Mouse (Mus musculus): Measurements from ENCODE around the gene Nav2. TPM values are rescaled to one million over a fixed set of nuclear protein-coding genes. Genes with fewer than 3 reads are reported as not detected.

Gene Nav2
- total and polyA plus RNA-seq, 3 experiments: under 0.01 TPM; not detected in 2

DNA sequence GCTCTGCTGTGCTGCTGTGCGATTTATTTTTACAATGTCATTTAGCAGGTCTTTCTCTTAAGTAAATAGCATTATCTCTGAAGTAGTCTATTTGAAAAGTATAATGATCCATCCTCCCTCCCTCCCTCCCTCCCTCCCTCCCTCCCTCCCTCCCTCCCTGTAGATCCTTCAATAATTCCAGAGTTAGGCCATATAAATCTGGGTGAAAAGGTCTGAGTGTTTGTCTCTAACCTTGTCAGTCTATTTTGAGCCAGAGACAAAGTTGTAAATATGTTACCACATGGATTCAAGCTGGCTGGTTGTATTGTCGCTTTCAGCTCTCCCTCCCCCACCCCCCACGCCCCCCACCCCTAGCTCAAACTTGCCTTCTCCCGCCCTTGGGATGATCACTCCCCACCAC lies 619.4 kb downstream of the Nav2 start:
- dilution Hi-C loops (cut with MboI; ENCODE audit: extremely low pct_ligation_motif_present, extremely low pct_unique_long_range_greater_than_20kb, low sequenced_read_pairs): no loop called here
- TF ChIP-seq MXI1 (IDR thresholded peaks at IDR 0.05; ENCODE audit: low read depth, low read length) (no peak), IRF4 (IDR thresholded peaks at IDR 0.05; ENCODE audit: low read depth, low read length) (no peak), USF2 (conservative IDR thresholded peaks at IDR 0.05; ENCODE audit: low read depth, low read length) (no peak), MAFK (IDR thresholded peaks at IDR 0.05; ENCODE audit: insufficient replicate concordance, low read length) (no peak), POLR2A (IDR thresholded peaks at IDR 0.05; ENCODE audit: low read depth, low read length) (no peak), UBTF (IDR thresholded peaks at IDR 0.05; ENCODE audit: low read depth, low read length) (no peak), KAT2A (IDR thresholded peaks at IDR 0.05; ENCODE audit: insufficient replicate concordance, low read length) (no peak), ZNF384 (IDR thresholded peaks at IDR 0.05; ENCODE audit: low read depth, low read length) (no peak), ETS1 (conservative IDR thresholded peaks at IDR 0.05; ENCODE audit: low read depth, low read length) (no peak)
- H3K36me3 ChIP-seq (replicated peaks in 1 of 2; ENCODE audit: control insufficient read depth in 1 of 2, insufficient read depth in 1 of 2, low read length in 1 of 2): no peaks in the 10 kb centered on the region
- H3K9me3 ChIP-seq (replicated peaks; ENCODE audit: low read length): no peaks in the 10 kb centered on the region
- in situ Hi-C loops (cut with MboI; ENCODE audit: low pct_ligation_motif_present, low pct_unique_long_range_greater_than_20kb, low sequenced_read_pairs): no loop called here
- no peak overlapping the region for H3K4me3 ChIP-seq (replicated peaks in 1 of 3; ENCODE audit: low read depth in 2 of 3, low read length in 2 of 3, poor library complexity in 1 of 3)
- peaks cover 0 to 15% of the 10 kb centered on the region in 2 experiments; a peak in 2 of 4 replicates for H3K4me1 ChIP-seq (ENCODE audit: control insufficient read depth in 1 of 2, insufficient read depth in 2 of 2)
- H3K27me3 ChIP-seq (replicated peaks): peaks cover 11% of the 10 kb centered on the region
- no peak overlapping the region for H3K27ac ChIP-seq (ENCODE audit: insufficient read depth, low read depth)
- no peak overlapping the region for H3K9ac ChIP-seq (ENCODE audit: insufficient read depth, low read depth)
- H3K79me2 ChIP-seq (replicated peaks; ENCODE audit: control insufficient read depth, extremely low read depth, insufficient read depth, poor library complexity, severe bottlenecking): no peaks in the 10 kb centered on the region
- no peak for DNase-seq (ENCODE audit: extremely low read depth)
- H3K4me2 ChIP-seq (ENCODE audit: insufficient read depth, low read depth, poor library complexity, severe bottlenecking): no peak overlapping the region

DNA sequence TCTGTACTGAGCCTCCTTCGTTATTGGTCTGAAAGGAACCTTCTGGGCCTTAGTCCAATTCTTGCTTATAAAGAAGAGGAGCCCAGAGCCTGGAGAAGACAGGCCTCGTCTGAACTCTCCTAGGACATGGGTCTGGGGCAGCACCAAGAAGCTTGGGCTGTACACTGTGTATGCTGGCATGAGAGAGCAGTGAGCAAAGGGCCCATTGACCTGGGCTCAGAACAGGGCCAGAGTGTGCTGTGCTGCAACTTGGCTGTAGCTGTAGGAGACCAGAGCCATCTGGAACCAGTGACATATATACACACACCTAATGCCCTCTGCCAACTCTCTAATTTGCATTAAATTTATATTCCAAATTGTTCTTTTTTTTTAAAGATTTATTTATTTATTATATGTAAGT lies 621.0 kb downstream of the Nav2 start:
- dilution Hi-C loops (cut with MboI; ENCODE audit: extremely low pct_ligation_motif_present, extremely low pct_unique_long_range_greater_than_20kb, low sequenced_read_pairs): no loop called here
- TF ChIP-seq JUN (IDR thresholded peaks at IDR 0.05; ENCODE audit: insufficient read depth, low read depth, low read length) (no peak), IRF4 (IDR thresholded peaks at IDR 0.05; ENCODE audit: low read depth, low read length) (no peak), SMC3 (IDR thresholded peaks at IDR 0.05; ENCODE audit: low read depth, low read length) (no peak), ZMIZ1 (IDR thresholded peaks at IDR 0.05; ENCODE audit: low read depth, low read length) (no peak), ELF1 (IDR thresholded peaks at IDR 0.05; ENCODE audit: low read depth, low read length) (no peak), GABPA (IDR thresholded peaks at IDR 0.05; ENCODE audit: insufficient replicate concordance, low read depth, low read length) (no peak), ETS1 (conservative IDR thresholded peaks at IDR 0.05; ENCODE audit: low read depth, low read length) (no peak), ZC3H11A (IDR thresholded peaks at IDR 0.05; ENCODE audit: low read depth, low read length) (no peak), MYC (IDR thresholded peaks at IDR 0.05; ENCODE audit: low read depth, low read length) (no peak), JUND (conservative IDR thresholded peaks at IDR 0.05; ENCODE audit: low read depth, low read length) (no peak), CHD1 (IDR thresholded peaks at IDR 0.05; ENCODE audit: low read depth, low read length) (no peak), NRF1 (IDR thresholded peaks at IDR 0.05; ENCODE audit: low read depth, low read length) (no peak)
- Histone ChIP-seq H3K4me3 (replicated peaks in 1 of 3; ENCODE audit: low read depth in 2 of 3, low read length in 2 of 3, poor library complexity in 1 of 3) (no peak overlapping the region), H3K27me3 (replicated peaks) (no peaks in the 10 kb centered on the region), H3K4me2 (ENCODE audit: insufficient read depth, low read depth, poor library complexity, severe bottlenecking) (no peak overlapping the region), H3K27ac (ENCODE audit: insufficient read depth, low read depth) (no peak overlapping the region), H3K36me3 (replicated peaks in 1 of 2; ENCODE audit: control insufficient read depth in 1 of 2, insufficient read depth in 1 of 2, low read length in 1 of 2) (no peaks in the 10 kb centered on the region), H3K4me1 (ENCODE audit: control insufficient read depth in 1 of 2, insufficient read depth in 2 of 2) (peaks cover 0 to 15% of the 10 kb centered on the region in 2 experiments; a peak in 2 of 4 replicates), H3K9ac (ENCODE audit: insufficient read depth, low read depth) (no peak overlapping the region), H3K9me3 (replicated peaks; ENCODE audit: low read length) (no peaks in the 10 kb centered on the region), H3K79me2 (replicated peaks; ENCODE audit: control insufficient read depth, extremely low read depth, insufficient read depth, poor library complexity, severe bottlenecking) (no peaks in the 10 kb centered on the region)
- DNase-seq (ENCODE audit: extremely low read depth): no peak
- in situ Hi-C loops (cut with MboI; ENCODE audit: low pct_ligation_motif_present, low pct_unique_long_range_greater_than_20kb, low sequenced_read_pairs): no loop called here
